Mouse (Mus musculus) thymus, adult 18-20 months (tissue): ENCODE data around the gene S100a1.

ENCODE experiments used
- DNase-seq, 2 experiments: peaks; one replicate each; pipeline ENCODE4 v3.0.0; 2022; ENCODE audit warnings: mixed read lengths in 2 of 2

The S100a1 gene

DNA sequence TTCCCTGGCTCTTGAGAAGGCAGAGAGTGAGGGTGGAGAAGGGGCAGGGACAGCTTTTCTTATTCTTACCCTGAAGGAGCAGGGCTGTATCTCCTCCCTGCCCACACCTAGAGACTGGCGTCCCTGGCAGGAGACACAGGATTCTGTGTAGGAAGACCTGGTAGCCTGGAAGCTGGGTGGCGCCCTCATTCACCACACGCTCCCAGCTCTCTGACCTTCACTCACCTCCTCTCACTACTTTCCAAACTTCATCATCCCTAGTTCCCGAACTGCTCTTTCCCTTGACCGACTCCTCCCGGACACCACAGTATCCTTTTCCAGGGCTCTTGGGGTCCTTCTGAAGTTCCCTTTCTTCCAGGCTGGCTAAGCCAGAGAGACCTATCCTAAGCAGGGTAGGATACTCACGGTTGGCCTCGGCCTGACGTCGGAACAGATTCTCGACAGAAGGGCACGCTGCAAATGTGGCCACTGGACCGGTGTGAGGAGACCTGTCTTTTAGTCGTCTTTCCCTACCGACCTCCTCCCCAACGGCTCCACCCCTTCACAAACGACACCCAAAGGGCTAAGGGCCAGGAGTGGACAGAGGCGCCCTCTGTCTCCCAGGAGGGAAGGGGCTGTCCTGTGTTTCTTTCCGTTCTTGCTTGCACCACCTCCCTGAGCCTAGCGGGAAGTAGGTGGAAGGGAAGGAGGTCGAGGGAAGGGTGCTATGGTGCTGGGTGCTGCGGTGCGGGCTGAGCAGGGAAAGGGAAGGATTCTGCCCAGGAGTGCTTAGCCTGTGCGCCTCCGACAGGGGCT, at the start of gene S100a1, which contains the start of gene S100a13:
S100a1 (minus strand) TSS at position 597 of the 795 bp plus-strand sequence.
S100a13 (plus strand) TSS at position 640 of the 795 bp plus-strand sequence.
- DNase-seq, result peak; percentile 30 to 44

DNA sequence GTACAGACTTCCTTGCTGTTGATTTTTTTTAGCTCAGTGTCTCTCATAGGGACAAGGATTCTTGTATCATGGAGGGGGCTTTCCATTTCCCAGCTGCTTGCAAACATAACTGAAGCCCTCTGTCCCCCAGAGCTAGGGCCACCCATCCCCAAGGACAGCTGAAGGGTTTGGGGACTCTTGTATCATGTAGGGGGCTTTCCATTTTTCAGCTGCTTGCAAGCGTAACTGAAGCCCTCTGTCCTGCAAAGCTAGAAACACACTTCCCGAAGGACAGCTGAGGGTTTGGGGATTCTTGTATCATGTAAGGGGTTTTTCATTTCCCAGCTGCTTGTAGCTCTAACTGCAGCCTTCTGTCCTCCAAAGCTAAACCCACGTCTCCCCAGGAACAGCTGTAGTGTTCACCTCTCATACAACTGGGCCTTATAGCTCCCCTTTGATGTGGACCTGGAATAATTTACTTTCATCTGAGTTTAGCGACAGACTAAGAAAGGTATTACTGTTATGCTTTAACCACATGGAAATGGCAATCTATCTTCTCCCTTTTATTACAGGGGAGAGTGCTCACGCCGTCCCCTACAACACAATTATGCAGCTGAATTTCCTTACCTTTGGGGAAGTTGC, 45.9 kb upstream of the S100a1 start, which contains the start of gene S100a3:
S100a3 (plus strand) TSS at position 571 of the 621 bp plus-strand sequence.
- no peak for DNase-seq

DNA sequence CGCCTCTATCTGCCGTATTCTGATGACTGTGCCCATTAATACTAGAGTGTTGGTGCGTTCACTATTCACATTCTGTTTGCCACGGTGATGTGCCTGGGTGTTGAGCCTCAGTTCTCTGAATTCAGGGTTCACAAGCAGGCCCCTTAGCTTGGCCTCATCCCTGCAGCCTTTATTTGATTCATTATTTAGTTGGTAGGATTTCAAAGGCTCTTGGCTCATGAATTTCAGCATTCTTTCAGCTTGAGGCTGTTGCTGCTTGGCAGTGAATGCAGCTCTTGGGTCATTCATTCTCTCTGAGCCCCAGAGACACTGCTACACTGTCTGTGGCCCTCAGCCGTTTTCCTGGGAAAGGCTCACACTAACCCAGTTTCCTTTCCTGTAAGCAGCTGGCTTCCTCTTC, 41.8 kb upstream of the S100a1 start:
- no peak for DNase-seq

DNA sequence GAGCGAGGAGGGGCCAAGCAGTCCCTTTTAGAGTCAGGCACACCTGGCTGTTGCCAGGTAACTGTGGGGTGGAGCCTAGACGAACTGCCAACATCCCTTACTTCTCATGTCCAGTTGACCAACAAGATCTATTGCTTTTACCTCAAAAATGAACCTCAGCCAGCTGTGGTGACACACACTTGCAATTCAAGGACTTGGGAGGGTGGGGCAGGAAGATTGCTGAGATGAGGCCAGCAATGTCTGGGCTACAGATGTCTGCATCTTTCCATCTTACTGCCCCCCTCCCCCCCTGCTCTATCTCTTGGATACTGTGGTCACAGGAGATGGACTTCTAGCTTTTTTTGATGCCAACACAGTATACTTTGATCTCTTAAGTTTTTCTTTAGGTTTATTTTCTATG, 38.0 kb upstream of the S100a1 start:
- no peak for DNase-seq

DNA sequence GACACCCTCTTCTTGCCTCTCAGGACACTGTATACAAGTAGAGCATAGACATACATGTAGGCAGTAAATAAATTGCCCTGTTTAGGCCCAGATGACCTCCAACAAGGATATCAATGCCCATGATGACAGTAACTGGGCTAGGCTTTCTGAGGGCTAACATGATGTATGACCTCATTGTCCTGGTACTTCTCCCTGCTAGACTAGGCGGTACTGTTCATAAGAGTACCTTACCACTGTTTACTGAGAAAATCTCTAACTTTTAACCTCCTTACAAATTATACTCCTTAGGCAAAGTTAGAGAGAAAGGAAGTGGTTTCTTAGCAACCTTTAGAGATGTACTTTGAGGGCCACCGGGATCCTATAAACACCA, 36.2 kb upstream of the S100a1 start:
- DNase-seq, result no peak

DNA sequence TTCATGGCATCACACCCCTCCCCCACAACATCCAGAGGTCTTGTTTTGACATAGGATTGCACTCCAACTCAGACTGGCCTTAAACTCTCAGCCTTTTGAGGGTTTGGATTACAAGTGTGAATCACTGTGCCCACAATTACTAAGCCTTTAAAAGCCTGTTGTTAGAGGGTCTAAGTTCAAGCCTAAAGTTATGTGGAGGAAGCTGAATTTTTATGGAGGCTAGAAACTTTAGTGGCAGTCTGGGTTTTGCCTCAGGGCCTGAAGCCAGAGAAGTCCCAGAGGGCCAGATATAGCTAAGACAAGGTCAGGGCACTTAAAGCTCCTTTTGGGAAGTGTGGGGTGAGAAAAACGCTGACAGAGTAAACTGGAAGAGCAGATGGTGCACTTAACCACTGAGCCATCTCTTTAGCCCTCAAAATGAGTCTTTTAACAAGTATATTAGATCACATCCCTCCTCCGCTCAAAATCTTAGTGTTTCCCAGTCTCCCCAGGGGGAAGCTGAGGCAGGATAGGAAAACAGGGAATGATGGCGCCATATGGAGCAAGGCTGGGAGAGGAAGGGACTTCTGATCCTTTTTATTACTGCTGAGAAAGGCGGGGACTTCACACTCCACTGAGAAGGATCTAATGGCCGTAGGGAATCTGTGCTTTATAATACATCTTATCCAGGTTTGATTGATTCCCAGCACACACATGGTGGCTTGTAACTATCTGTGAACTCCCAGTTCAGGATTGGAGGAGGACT, 35.7 kb upstream of the S100a1 start:
- DNase-seq, result no peak

DNA sequence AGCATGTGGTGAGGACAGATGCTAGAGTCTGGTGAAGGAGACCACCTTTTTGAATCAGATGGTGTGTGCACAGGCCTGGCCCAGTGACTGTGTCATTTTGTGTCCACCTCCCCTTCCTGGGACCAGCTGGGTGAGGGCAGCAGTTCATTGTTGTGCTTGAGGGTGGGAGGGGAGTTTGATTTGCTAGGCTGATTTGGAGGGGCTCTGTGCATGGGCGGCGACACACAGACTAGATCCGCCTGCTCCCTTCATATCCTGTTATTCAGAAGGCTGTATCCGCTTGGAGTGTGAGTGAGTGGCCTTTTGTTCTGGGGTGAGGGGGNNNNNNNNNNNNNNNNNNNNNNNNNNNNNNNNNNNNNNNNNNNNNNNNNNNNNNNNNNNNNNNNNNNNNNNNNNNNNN, 26.7 kb upstream of the S100a1 start:
- DNase-seq, result no peak

DNA sequence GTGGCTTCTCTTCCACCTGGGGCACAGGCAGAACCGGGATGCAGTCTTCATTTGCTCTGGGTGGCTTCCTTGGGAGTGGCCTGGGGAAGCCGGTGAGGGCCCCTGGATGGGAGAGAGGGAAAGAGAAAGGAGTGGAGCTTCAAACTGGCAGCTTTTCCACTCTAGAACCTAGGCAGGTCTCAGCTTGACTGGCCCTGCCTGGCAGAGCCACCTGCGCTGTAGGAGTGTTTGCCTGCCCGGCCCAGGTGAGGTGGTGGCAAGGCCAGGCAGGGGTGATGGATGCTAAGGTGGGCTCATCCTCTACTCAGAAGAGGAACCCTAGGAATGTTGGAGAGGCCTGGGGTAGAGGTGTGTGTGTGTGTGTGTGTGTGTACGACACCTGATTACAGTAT, 23.7 kb upstream of the S100a1 start:
- no peak for DNase-seq

DNA sequence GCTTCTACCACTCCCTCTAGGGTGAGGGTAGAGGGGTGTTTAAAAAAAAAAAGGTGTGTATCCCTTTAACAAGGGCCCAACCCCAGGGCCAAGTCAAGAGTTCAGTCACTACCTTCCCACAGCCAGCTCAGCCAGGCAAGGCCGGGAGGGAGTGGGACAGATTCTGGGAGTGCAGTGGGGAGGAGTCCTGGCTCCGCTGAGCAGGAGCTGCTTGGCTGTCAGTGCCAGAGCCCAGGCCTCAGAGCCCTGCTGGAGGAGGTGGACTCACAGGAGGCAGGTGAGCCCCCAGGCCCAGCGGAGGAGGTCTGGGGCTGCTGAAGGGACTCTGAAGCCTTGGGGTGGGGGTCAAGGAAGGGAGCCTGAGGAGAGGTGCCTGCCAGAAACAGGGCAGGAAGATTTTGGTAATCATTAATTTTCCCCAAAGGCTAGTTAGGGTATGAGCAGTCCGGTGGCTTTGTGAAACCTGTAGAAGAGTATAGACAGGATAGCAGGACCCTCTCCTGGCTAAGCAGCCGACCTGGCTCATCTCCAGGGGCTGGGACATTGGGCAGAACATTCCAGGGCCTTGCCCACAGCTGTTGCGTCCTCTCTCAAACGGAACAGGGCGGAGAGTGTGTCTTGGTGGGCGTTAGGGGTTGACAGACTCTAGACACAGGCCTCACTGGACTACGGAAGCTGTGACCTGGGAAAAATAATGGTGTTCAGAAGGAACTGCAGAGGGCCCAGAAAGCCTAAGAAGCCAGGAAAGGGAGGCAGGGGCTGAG, 23.1 kb upstream of the S100a1 start, which contains the start of gene S100a16:
S100a16 (plus strand) TSS at position 114 of the 764 bp plus-strand sequence.
- DNase-seq, result peak in 1 of 2 experiments; percentile 11

DNA sequence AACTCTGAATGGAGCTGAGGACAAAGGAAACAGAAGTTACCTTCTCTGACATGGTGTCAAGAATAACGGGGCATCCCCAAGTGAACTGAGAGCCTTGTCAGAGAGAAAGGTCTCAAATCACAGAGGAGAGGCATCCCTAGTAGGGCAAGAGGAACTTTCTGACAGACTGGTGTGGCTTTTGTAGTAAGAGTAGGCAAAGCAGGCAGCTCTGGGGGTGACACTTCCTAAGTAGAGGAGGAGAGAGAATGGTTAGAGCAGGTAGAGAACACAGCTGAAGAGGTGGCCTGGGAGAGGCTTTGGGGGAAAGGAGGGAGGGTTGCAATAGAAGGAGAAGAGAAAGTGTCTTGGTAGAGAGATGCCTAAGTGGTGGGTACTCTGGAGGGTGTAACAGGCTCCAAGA, 21.3 kb upstream of the S100a1 start:
- no peak for DNase-seq

DNA sequence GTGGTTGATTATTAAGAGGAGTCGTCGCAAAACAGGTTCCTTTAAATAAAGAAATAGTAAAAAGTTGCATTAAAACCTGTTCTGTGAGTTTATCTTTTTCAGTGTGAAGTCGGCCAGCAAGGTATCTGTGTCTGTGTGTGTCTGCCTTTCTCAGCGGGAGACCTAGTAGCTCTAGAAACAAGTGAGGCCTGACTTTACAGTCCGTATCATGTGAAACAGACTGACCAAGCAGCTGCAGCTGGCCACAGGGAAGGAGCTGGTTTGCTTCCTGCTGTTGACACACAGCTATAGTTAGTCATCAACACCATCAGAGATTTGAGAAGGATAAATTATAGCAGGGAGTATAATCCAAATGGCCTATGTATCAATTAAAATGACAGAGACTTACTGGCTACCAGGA, 17.5 kb upstream of the S100a1 start:
- DNase-seq, result no peak

DNA sequence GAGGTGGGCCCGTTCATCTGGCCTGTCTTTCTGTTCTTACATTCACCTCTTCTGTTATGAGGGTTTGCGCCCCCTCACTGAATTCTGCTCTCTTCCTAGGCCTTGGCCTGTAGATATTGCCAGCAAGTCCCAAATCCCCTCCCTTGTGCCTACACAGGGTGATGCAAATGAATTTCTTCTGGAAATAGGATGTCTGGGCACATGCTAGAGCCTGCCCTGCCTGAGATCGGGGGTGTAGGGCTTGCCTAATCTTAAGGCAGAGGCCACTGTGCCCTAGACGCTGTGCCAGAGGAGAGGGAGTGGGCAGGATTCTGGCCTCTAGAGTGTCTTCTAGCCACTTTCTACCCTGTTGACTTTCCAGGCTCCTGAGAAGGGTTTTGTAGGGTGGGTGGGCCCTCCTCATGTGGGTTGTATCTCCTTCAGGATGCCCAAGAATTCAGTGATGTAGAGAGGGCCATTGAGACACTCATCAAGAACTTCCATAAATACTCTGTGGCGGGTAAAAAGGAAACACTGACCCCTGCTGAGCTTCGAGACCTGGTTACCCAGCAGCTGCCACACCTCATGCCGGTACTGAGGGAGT, 13.2 kb upstream of the S100a1 start:
- no peak for DNase-seq

DNA sequence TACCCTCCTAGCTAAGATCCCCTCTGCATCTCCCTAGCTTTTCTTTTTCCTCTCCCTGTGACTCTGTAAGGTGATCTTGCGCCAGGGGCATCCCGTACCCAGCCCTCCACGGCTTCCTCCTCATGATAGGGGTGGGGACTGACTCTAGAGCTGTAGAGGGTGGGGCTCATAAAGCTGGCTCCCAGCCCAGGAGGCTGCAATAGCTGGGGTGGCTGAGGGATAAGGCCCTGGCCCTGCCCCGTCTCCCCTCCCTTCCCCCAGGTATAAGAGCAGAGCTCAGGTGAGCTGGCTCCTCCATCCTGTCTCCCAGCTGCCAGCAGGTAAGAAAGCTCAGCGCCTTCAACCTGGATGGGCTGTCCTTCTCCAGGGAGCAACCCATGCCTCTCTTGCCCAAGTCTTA, 12.4 kb upstream of the S100a1 start, which contains the start of gene S100a14:
S100a14 (plus strand) TSS at position 277 of the 400 bp plus-strand sequence.
- no peak for DNase-seq

DNA sequence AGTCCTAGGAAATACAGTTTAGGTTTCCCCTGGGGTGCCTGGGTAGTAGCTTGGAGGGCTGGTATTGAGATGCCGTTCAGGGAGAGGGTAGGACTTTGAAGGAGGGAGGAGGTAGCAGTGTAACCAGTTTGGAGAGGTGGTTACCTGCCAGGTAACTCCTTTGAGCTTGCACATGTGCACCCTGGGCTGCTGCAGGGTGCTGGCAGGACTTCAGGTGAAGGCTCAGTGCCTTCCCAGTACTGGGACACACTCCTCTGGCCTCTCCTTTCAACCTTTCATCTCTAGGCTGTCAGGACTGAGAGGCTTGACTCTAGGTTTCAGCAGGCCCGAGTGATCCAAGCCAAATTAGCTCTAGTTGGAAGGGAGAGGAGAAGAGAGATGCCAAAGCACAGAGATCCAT, 11.9 kb upstream of the S100a1 start:
- no peak for DNase-seq

DNA sequence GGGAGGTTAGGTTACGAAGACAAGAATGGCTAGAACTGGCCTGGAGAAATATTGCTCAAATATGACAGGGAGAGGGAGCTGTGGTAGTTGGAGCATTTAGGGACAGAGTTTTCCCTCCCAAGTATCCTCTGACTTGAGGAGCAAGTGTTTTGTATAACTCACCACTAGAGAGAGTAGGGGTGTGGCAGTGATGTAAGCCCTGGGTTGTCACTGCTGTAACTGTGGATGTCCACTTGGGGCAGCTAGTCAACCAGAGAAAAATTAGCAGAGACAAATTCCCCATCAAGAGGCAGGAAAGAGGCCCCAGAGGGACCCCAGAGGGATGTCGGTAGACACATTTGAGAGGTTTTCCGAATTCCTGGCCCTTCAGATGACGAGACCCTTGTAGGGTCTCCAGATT, 11.2 kb upstream of the S100a1 start:
- DNase-seq, result no peak

DNA sequence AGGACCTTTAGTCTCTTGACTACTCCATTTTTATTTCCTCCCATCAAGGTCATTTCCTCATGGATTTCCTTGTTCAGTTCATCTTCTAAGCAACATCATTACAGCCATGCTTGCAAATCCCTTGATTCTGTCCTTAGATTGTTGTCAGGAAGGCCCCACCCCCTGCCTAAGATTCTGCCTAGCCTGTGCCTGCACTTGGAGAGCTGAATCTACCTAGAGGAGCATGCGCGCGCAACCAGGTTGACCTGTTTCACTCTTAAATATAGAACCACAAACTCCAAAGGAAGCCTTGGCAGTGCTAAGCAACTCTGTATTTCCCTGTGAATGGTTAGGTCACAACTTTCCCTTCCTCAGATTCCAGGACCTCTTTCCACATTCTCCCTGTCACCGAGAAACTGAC, 3.5 kb upstream of the S100a1 start:
- DNase-seq, result no peak

DNA sequence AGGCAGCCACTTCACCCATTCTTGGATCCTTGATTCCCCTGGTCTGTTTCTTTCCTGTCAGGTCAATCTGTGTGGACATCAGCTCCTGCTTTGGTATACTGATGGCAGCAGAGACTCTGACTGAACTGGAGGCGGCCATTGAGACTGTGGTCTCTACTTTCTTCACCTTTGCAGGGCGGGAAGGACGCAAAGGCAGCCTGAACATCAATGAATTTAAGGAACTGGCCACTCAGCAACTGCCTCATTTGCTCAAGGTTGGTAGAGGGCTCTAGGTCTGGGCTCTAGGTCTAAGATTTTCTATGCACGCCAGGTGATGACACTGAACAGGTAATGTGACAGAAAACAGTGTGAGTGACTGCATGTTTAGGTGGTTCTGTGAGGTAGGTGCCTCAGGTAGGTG, 1.6 kb upstream of the S100a1 start:
- no peak for DNase-seq

DNA sequence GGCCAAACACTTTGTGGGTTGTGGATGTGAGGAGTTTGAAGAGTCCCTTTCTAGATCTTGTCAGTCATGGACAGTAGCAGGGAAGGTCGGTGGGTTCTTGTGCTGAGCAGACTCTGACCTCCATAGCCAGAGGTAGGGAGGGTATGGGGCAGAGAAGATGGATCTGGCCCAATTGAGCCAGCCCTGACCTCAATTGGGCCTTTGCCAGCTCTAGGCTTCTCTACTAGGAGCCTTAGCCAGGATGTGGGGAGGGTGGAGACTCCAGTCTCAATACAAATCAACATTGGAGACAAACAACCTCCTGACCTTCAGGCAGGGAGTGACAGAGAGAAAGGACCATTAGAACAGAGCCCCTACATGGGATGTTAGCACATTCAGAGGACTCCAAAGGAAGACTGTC, 1.1 kb upstream of the S100a1 start:
- DNase-seq, result no peak

DNA sequence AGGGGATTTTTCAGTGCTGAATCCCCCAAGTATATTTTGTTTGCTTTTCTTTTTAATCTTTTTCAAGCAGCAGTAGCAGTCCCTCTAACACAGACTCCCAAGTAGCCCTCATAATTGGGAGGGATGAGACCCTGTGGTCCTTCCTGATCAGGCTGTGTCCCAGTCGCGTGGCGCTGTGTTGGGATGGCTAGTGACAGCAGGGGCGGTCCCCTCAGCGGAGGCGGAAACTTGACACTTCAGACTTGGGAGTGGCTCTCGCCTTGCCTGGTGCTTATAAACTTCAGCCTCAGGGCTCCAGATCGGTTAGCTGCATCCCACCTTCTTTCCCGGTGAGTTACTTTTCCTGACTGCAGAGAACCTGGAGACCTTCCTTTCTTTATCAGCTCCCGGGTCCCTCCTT, 499 bp upstream of the S100a1 start:
- peak; percentile 42 to 57 for DNase-seq

DNA sequence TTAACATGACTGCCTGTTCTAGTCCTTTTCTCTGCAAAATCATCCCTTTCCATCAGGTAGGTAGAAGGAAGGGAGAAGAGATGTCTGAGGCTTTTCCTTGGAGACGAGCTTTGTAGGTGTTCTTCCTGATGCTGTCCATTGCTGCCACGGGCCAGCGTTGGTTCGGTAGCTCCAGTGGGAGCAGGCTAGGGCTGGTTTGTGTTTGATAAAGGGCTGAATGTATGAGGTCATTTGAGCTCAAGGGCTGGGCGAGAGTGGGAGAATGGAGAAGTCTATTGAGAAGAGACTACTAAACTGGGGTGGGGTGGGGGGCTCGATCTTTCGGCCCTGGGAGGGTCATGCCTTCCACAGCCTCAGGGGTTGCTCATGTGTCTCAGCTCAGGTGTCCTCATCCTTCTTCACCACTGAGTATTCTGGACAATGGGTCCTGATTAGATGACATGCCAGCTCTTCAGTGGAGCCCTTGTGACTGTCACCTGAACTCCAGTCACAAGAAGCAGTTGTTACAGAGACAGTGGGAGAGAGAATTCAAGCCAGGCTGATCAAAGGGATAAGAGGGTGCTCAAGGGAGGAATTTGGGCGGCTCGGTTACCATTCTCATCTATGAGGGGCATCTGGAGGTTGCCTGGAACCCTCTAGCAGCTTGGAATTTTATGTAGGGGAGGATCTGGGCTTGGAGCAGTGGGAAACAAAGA, 1.1 kb downstream of the S100a1 start:
- DNase-seq, result no peak

DNA sequence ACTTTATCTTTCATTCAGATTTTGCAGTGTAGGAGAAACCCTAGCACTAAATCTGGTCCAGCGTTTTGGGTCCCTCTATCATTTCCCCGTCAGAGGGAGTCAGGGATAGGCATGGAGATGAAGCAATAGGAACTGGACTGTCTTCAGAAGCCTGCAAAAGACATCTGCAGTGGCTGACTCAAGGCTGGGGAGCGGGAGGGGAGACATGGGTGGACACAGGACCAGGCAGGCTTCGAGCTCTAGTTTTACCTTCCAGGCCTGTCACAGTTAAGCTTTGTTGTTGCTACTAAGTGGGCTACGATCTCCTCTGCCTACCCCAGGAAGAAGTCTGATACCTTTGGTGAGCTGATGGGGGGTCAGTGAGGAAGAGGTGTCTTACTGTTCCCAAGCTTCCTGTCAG, 1.9 kb downstream of the S100a1 start:
- no peak for DNase-seq

DNA sequence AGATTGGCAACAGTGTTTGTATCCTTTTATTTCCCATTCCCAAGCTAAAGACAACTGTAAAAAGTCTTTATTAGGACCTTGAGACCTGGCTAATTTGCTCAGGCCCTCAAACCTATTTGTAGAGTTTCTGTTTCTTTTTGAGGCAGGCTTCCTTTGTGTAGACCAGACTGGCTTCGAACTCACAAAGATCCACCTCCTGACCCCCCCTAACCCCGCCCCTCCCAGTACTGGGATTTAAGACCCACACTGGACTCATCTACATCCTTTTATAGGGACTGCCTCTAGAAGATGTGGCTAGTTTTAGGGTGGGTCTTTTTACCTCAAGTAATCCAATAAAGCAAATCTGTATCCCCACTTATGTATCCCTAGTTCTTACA, 4.5 kb downstream of the S100a1 start:
- DNase-seq, result no peak
